Mouse (Mus musculus) hindbrain, embryonic 10.5 days (tissue): ENCODE data around the gene Apba2. TPM values are rescaled to one million over a fixed set of nuclear protein-coding genes. Genes with fewer than 3 reads are reported as not detected.

Experiments
- DNase-seq: peaks from one replicate; pipeline ENCODE4 v3.0.0-alpha.2; 2017; ENCODE audit warnings: low spot score
- H3K27ac ChIP-seq: fragments of 300-500 bp; sonication (generic); 2 replicates; pipeline ENCODE4 v1.5.1; 2016; ENCODE audit warnings: mild to moderate bottlenecking, moderate library complexity
- H3K27me3 ChIP-seq: fragments of 300-500 bp; sonication (generic); 2 replicates; pipeline ENCODE4 v1.6.1; 2016; ENCODE audit warnings: mild to moderate bottlenecking; ENCODE audit not compliant: poor library complexity, insufficient read depth, severe bottlenecking
- H3K36me3 ChIP-seq: fragments of 300-500 bp; sonication (generic); 2 replicates; pipeline ENCODE4 v1.6.1; 2016; ENCODE audit warnings: mild to moderate bottlenecking, moderate library complexity
- H3K4me1 ChIP-seq: fragments of 300-500 bp; sonication (generic); replicated peaks from 2 replicates; pipeline ENCODE4 v1.6.1; 2016; ENCODE audit warnings: mild to moderate bottlenecking
- H3K4me3 ChIP-seq: fragments of 300-500 bp; sonication (generic); 2 replicates; pipeline ENCODE4 v1.5.1; 2016; ENCODE audit warnings: mild to moderate bottlenecking, moderate library complexity
- H3K9me3 ChIP-seq: fragments of 300-500 bp; sonication (generic); 2 replicates; pipeline ENCODE4 v1.6.1; 2016; ENCODE audit warnings: mild to moderate bottlenecking, moderate library complexity
- WGBS: fragments of 180-500 bp; shearing (Covaris S2); methylation state at CpG from one replicate; pipeline ENCODE4 v1.1.7; 2016; 5-methylcytosine and 5-hydroxymethylcytosine counted together
- polyA plus RNA-seq: library from polyadenylated mRNA; unstranded; fragments of >200 nt; fragmentation: Nextera tagmentation; extraction: Ambion mirVana; gene quantifications from 2 replicates; pipeline ENCODE4 v1.2.1, GENCODE M21; 2016

Gene Apba2
- polyA plus RNA-seq, 1 experiment from 2014 or later = 88.9 TPM

GRCm38 (mm10) chr7:64627972-64628655, 126.6 kb downstream of the Apba2 start:
- no peaks in the 10 kb centered on the region for H3K36me3 ChIP-seq
- H3K4me3 ChIP-seq = no peak overlapping the region
- DNase-seq = no peak
- WGBS = 49% methylated on average over 8 of the region's 8 CpGs
- peaks cover 7% of the 10 kb centered on the region; the same call in 1 of the 2 replicates for H3K9me3 ChIP-seq
- H3K4me1 ChIP-seq = peaks cover 38% of the 10 kb centered on the region
- H3K27me3 ChIP-seq = no peaks in the 10 kb centered on the region
- H3K27ac ChIP-seq = no peak overlapping the region

- H3K4me3 ChIP-seq = no peak overlapping the region
- H3K27me3 ChIP-seq = no peaks in the 10 kb centered on the region
- H3K4me1 ChIP-seq = peaks cover 53% of the 10 kb centered on the region
- peaks cover 7% of the 10 kb centered on the region; the same call in 1 of the 2 replicates for H3K9me3 ChIP-seq
- 89% methylated on average over 6 of the region's 6 CpGs for WGBS
- 0 out of 2 replicates have a peak overlapping the region, but pooled peaks have one; percentile 84 for H3K27ac ChIP-seq
- no peak for DNase-seq
- no peaks in the 10 kb centered on the region for H3K36me3 ChIP-seq
Observed at GRCm38 (mm10) chr7:64630697-64631096, 129.2 kb downstream of the Apba2 start.

GRCm38 (mm10) chr7:64631131-64631530, 129.6 kb downstream of the Apba2 start:
- no peak overlapping the region for H3K4me3 ChIP-seq
- H3K9me3 ChIP-seq = peaks cover 7% of the 10 kb centered on the region; the same call in 1 of the 2 replicates
- H3K36me3 ChIP-seq = 0 out of 2 replicates have a peak, but pooled peaks cover 3% of the 10 kb centered on the region
- WGBS = 75% methylated on average over 6 of the region's 6 CpGs
- H3K27ac ChIP-seq = peak overlapping the region; percentile 84
- H3K27me3 ChIP-seq = no peaks in the 10 kb centered on the region
- H3K4me1 ChIP-seq = peaks cover 53% of the 10 kb centered on the region
- no peak for DNase-seq

- H3K4me3 ChIP-seq = no peak overlapping the region
- peaks cover 2% of the 10 kb centered on the region; the same call in 1 of the 2 replicates for H3K9me3 ChIP-seq
- no peak for DNase-seq
- no peaks in the 10 kb centered on the region for H3K27me3 ChIP-seq
- 0 out of 2 replicates have a peak, but pooled peaks cover 7% of the 10 kb centered on the region for H3K36me3 ChIP-seq
- peaks cover 53% of the 10 kb centered on the region for H3K4me1 ChIP-seq
- whole genome bisulfite sequencing = 50% methylated on average over 6 of the region's 6 CpGs
- H3K27ac ChIP-seq = peak overlapping the region; percentile 84
Observed at GRCm38 (mm10) chr7:64631781-64632351, 130.4 kb downstream of the Apba2 start.

- Histone ChIP-seq H3K9me3 (no peaks in the 10 kb centered on the region), H3K4me1 (peaks cover 48% of the 10 kb centered on the region), H3K4me3 (no peak overlapping the region), H3K36me3 (peaks cover 14% of the 10 kb centered on the region; the same call in 1 of the 2 replicates), H3K27me3 (no peaks in the 10 kb centered on the region), H3K27ac (peak overlapping the region; percentile 84)
- WGBS = 46% methylated on average over 4 of the region's 4 CpGs
- no peak for DNase-seq
Observed at GRCm38 (mm10) chr7:64633182-64633581, 131.7 kb downstream of the Apba2 start.

- H3K27me3 ChIP-seq = no peaks in the 10 kb centered on the region
- 61% methylated on average over 5 of the region's 5 CpGs for WGBS
Observed at GRCm38 (mm10) chr7:64633916-64634315, 132.4 kb downstream of the Apba2 start.

GRCm38 (mm10) chr7:64634482-64634881, 133.0 kb downstream of the Apba2 start:
- H3K4me1 ChIP-seq = peaks cover 47% of the 10 kb centered on the region
- DNase-seq = peak; percentile 32
- no peak overlapping the region for H3K4me3 ChIP-seq
- H3K36me3 ChIP-seq = peaks cover 17% of the 10 kb centered on the region; the same call in 1 of the 2 replicates
- no peaks in the 10 kb centered on the region for H3K9me3 ChIP-seq
- peak overlapping the region; percentile 84 for H3K27ac ChIP-seq
- no peaks in the 10 kb centered on the region for H3K27me3 ChIP-seq

More at GRCm38 (mm10) chr7:64633916-64634315, 132.4 kb downstream of the Apba2 start:
- H3K4me1 ChIP-seq = peaks cover 47% of the 10 kb centered on the region
- peaks cover 17% of the 10 kb centered on the region; the same call in 1 of the 2 replicates for H3K36me3 ChIP-seq
- no peak for DNase-seq
- no peak overlapping the region for H3K4me3 ChIP-seq
- peak overlapping the region; percentile 84 for H3K27ac ChIP-seq
- H3K9me3 ChIP-seq = no peaks in the 10 kb centered on the region

- H3K36me3 ChIP-seq = peaks cover 17% of the 10 kb centered on the region; the same call in 1 of the 2 replicates
- no peak for DNase-seq
- H3K27ac ChIP-seq = no peak overlapping the region
- no peak overlapping the region for H3K4me3 ChIP-seq
- H3K27me3 ChIP-seq = no peaks in the 10 kb centered on the region
- no peaks in the 10 kb centered on the region for H3K9me3 ChIP-seq
- WGBS = 88% methylated on average over 4 of the region's 4 CpGs
- H3K4me1 ChIP-seq = peaks cover 14% of the 10 kb centered on the region
Observed at GRCm38 (mm10) chr7:64638922-64639321, 137.4 kb downstream of the Apba2 start.

GRCm38 (mm10) chr7:64640651-64641050, 139.1 kb downstream of the Apba2 start:
- Histone ChIP-seq H3K9me3 (no peaks in the 10 kb centered on the region), H3K4me1 (no peaks in the 10 kb centered on the region), H3K36me3 (peaks cover 17% of the 10 kb centered on the region; the same call in 1 of the 2 replicates), H3K27ac (no peak overlapping the region), H3K4me3 (no peak overlapping the region), H3K27me3 (no peaks in the 10 kb centered on the region)
- DNase-seq = no peak
- WGBS = 93% methylated on average over 3 of the region's 3 CpGs

- H3K9me3 ChIP-seq = no peaks in the 10 kb centered on the region
- H3K27me3 ChIP-seq = no peaks in the 10 kb centered on the region
- H3K4me3 ChIP-seq = no peak overlapping the region
- no peaks in the 10 kb centered on the region for H3K4me1 ChIP-seq
- WGBS = 43% methylated on average over 1 of the region's 1 CpGs
- H3K27ac ChIP-seq = no peak overlapping the region
- H3K36me3 ChIP-seq = peaks cover 5% of the 10 kb centered on the region; the same call in 1 of the 2 replicates
- DNase-seq = no peak
Observed at GRCm38 (mm10) chr7:64642903-64643302, 141.4 kb downstream of the Apba2 start.

- Histone ChIP-seq H3K27ac (no peak overlapping the region), H3K4me3 (no peak overlapping the region), H3K36me3 (no peaks in the 10 kb centered on the region), H3K27me3 (no peaks in the 10 kb centered on the region), H3K9me3 (no peaks in the 10 kb centered on the region), H3K4me1 (no peaks in the 10 kb centered on the region)
- 89% methylated on average over 3 of the region's 3 CpGs for WGBS
- no peak for DNase-seq
Observed at GRCm38 (mm10) chr7:64645458-64645857, 144.0 kb downstream of the Apba2 start.

- 74% methylated on average over 6 of the region's 6 CpGs for WGBS
- Histone ChIP-seq H3K27me3 (no peaks in the 10 kb centered on the region), H3K4me3 (no peak overlapping the region), H3K36me3 (no peaks in the 10 kb centered on the region), H3K9me3 (no peaks in the 10 kb centered on the region), H3K27ac (no peak overlapping the region), H3K4me1 (no peaks in the 10 kb centered on the region)
- no peak for DNase-seq
Observed at GRCm38 (mm10) chr7:64646046-64646445, 144.5 kb downstream of the Apba2 start.

- no peak for DNase-seq
- H3K27me3 ChIP-seq = no peaks in the 10 kb centered on the region
- peaks cover 7% of the 10 kb centered on the region for H3K4me1 ChIP-seq
- no peak overlapping the region for H3K27ac ChIP-seq
- H3K9me3 ChIP-seq = no peaks in the 10 kb centered on the region
- WGBS = 85% methylated on average over 10 of the region's 10 CpGs
- no peak overlapping the region for H3K4me3 ChIP-seq
- H3K36me3 ChIP-seq = no peaks in the 10 kb centered on the region
Observed at GRCm38 (mm10) chr7:64648947-64649607, 147.6 kb downstream of the Apba2 start.
